Mouse (Mus musculus): ENCODE results near the gene Plcd3.

The Plcd3 gene

DNA sequence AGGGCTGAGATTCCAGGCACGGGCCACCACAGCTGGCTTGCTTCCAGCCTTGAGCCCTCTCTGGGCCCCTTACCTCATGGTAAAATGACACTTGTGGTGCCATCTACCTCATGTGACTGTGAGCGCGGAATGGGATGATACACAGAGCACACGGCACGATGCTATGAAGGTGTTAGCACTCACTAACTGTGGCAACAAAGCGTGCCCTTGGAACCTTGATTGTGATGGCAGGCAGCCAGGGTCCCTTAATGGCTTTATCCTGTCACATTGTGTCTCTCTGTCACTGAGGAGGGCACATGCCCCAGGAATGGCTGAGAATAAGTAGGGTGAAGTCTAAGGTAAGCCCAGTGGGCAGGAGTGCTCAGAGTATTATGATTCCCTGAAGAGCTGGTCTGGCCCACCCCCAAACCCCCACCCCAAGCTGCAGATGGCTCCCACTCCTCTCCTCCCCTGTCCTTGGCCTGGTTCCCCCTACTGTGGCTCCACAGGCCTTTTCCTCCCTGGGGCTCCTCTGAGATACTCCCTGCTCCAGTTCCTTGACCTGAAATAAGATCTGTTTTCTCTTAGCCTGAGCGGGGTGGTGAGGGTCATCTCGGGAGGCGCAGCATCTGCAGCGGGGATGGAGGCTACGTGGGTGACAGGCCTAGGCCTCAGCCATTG lies 2.8 kb downstream of the Plcd3 start:
- peak in 1 of 2 experiments; percentile 39 for DNase-seq (ENCODE audit: low spot score in 2 of 2)

DNA sequence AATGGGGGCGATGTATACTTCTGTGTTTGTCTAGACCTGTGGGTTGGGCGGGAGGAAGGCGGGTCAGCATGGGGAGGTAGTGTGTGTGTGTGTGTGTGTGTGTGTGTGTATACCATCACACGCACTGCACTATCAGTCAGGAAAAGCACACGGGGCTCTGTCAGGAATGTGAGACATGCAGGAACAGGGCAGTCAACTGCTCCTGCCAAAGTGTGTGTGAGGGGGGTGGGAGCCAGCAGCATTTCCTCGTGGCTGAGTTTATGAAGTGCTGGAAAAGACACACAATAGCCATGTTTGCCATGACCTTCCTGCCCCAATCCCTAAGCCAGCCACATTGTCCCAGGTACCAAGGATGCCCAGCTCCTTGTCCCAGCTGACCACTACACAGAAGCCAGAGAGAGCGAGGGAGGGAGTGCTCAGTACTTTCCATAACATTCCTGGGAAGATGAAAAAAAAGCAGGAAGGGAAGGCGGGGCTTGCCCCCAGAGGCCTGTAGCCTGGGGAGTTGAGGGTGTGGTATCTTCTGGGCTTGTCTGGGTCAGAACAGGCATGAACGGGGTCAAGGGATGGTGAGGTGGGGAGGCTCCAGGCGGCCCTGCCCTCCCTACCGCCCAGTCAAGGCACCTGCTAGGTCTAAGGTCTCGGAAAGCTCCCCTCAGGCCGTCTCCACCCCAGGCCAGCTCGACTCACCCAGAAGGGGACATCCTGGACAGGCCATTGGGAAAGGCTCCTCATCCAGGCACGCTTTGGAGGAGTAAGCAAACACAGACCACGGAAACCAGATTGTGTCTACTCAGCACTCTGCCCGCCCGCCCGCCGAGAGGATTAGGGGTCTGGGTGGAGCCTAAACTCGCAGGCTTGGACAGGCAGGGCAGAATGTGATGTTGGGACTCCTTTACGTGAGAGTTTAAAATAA lies 4.2 kb downstream of the Plcd3 start:
- DNase-seq (ENCODE audit: low spot score in 2 of 2) = no peak

DNA sequence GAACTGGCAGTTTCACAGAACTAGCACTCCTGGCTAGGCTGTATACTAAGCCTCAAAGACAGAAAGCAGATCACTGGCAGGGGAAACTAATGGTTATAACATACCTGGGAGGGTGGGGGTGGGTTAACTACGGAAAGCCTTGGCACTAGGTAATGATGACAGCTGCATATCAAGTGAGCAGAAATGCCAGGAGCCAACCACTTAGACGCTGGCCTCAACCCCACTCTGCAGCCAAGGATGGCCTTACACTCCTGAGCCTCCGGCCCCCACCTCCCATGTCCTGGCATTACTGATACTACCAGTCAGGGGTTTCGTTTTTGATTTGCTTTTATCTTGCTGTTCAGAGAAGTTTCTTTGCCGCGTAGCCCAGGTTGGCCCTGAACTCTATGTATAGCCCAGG lies 5.7 kb downstream of the Plcd3 start:
- DNase-seq (ENCODE audit: low spot score in 2 of 2) = no peak

DNA sequence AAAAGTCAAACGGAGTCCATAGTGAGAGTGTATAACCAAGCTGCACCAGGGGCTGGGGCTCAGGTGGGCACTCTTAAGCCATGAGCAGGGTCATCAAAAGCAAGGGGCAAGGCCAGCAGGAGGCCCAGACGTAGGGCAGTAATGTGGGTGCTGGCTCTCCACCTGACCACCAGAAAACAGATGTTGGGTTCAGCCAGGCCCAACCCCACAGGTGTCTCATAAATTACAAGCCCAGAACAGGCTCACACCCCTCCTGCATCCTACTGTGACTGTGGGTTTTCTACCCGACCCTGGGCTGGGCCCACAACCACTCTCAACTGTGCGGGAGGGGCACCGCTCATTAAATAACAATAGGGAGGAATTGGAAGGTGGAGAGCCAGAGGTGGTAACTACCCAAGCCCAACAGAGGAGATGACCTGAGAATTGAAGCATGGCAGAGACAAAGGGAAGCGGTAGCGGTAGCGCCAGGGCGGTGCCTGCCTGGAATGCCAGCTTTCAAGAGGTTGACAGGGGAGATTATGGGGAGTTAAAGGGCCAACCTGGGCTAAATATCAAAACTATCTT lies 6.3 kb downstream of the Plcd3 start:
- DNase-seq (ENCODE audit: low spot score in 2 of 2) = no peak

DNA sequence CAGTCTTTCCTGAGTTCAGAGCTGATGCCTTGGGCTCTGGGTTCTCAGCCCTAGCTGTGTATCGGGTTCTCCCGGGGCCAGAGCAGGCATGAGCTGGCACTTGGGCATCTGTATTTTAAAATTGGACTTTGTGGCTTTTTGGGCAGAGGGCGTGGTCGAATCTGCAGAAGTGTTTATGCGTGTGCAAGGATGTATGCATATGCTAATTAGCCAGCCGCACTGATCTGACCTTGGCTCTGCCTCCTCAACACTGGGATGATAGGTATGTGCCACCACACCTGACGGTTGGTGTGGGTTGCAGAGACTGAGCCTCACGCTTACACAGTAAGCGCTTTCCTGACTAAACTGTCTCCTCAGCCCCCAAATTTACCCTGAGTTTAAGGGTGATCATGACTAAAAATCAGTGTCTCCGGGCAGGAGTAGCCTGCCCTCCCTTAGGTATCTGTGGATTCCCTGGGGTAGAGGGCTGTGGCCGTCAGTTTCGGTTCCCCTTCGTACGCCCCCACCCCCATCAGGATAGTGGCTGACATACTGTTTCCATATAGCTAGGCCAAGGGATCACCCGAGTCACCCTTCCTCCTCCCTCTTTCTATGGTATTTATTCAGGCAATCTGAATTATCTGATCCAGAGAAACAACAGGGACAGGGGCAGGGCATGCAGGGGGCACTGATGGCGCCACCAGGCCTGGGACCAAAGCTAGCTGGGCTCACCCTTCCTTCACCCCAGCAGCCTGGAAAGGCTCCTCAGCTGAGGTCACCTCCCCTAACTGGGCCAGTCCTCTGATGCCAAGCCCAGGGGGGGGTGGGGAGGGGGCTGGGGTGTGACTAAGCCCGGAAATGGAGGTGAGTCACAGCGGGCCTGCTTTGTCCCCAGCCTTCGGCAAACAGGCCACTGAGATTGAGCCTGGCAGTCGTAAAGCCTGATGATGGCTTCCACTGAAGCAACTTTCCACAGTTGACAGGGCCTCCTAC lies 7.3 kb downstream of the Plcd3 start:
- no peak for DNase-seq (ENCODE audit: low spot score in 2 of 2)

DNA sequence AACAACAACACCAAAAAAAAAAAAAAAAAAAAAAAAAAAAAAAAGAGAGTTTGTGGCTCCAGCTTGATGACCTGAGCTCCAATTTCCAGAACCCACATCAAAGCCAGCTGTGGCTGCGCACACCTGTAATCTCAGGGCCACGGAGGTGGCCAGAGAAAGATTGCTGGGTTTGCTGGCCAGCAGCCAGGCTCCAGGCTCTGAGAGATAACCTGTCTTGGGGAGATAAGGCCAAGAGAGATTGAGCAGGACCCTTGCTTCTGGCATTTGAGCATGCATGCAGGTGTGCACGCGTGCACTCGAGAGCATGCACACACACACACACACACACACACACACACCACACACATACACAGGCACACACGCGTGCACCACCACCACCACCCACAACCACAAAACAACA lies 8.2 kb downstream of the Plcd3 start:
- no peak for DNase-seq (ENCODE audit: low spot score in 2 of 2)

DNA sequence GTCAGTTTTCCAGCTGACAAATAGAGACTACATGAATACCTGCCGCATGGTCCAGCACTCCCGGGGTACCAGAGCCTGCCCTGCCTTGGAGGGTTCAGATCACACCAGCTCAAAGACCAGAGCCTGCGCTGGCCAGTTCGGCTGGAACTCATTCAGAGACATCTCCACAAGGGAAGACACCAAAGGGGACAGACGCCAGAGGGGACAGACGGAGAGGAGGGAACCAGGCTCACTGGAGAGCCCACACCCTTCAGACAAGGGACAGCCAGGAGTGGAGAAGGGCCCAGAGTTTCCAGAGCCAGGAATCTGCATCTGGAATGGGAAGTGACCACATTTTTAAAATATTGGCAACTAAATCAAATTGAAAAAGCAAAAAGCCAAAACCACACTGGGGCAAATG lies 19.8 kb downstream of the Plcd3 start:
- no peak for DNase-seq (ENCODE audit: low spot score in 2 of 2)

DNA sequence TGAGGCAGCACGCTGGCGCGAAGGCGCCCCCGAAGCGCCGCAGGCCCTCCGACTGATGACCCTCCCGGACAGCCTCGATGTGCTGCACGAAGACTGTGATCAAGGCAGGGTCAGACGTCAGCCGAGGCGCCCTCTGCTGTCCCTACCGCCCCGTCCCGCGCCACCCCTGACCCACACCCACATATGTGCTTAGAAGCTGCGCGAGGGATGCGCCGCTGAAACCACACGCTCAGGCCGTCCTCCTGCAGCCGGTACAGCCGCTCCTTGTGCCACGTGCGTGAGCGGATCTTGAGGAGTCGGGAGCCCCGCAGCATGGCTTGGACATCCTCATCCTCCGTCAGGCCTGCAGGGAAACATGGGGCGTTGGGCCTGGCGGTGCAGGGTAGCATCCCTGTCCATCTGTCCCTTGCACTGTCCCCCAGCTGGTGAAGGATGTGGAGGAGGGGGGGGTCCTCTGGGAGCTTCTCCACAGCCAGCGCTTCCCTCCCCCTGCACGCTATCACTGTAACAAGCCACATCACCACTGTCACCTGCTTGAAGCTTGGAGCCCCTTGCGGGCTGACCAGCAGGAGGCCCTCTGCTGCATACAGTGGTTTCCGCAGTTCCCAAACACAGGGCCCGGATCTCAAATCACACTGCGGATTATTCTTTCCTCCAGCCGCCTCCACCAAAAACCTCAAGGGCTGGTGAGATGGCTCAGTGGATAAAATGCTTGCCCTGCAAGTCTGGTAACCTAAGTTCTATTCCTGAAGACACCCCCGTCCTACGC lies 21.0 kb downstream of the Plcd3 start:
- DNase-seq (ENCODE audit: low spot score in 2 of 2) = no peak

DNA sequence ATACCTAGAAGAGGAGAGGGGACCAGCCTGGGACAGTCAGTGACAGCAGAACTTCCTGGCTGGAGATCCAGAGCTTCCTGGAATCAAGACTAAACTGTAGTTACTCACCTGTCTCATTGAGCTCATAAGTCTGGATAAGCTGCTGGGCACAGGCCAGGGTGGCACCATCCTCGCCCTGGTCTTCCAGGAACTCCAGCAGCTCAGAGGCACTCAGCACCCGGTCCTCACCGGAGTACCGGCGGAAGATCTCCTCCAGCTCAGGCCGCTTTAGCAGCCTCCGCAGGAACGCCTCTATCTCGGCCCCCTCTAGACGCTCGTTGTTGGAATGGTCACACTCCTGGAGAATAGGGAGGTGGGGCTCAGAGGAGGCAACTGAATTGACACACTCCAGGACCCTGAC lies 23.3 kb downstream of the Plcd3 start:
- DNase-seq (ENCODE audit: low spot score in 2 of 2) = no peak

DNA sequence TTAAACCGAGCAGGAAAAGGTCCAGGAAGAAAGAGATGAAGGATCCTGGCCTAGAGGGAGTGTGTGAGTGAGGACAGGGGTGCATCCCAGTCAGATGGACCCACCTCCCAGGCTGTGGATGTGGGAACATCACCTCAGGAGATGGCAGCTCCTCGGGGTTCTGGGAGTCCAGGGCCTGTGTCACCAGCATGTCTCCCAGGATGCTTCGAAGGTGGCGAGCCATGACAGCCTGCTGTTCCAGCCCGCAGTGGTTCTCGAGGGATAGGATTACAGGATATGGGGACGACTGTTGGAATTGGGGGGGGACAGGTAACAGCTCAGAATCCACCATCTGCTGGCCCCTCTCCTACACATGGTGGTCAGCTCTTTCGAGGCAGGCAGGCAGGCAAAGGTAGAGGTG lies 24.9 kb downstream of the Plcd3 start:
- DNase-seq (ENCODE audit: low spot score in 2 of 2) = no peak

DNA sequence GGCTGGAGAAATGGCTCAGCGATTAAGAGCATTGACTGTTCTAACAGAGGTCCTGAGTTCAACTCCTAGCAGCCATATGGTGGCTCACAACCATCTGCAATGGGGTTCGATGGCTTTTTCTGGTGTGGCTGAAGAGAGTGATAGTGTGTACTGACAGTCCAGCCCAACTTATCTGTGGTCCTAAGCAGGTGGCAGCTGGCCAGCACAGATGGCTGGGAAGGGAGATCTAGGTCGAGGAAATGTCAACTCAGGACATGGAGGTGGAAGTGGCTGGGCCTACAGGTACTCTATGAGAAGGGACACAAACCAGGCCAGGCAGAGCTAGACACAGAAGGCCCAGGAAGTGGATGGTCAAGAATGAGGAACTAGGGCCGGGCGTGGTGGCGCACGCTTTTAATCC lies 25.4 kb downstream of the Plcd3 start:
- DNase-seq (ENCODE audit: low spot score in 2 of 2) = no peak

DNA sequence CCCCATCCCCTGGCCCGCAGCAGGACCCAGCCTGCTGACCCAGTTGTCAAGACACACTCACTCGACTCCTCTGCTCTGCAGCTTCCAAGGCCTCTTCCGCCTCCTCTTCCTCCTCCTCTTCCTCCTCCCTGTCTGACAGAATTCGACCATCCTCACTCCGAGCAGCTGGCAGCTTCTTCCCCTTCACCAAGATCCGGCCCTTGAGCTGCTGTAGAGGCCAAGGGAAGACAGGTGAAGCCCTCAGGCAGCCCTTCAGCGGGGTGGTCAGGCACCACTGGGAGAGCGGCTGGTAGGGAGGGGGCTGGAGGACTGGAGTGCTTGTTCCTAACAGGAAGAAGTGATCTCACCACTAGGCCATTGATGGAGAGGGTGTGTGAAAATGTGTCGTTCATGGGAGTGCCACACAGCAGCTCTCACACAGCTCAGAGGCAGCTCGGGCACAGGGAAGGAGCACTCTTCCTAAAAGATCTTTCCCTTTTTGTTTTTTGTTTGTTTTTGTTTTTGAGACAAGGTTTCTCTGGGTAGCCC lies 26.6 kb downstream of the Plcd3 start:
- no peak for DNase-seq (ENCODE audit: low spot score in 2 of 2)

DNA sequence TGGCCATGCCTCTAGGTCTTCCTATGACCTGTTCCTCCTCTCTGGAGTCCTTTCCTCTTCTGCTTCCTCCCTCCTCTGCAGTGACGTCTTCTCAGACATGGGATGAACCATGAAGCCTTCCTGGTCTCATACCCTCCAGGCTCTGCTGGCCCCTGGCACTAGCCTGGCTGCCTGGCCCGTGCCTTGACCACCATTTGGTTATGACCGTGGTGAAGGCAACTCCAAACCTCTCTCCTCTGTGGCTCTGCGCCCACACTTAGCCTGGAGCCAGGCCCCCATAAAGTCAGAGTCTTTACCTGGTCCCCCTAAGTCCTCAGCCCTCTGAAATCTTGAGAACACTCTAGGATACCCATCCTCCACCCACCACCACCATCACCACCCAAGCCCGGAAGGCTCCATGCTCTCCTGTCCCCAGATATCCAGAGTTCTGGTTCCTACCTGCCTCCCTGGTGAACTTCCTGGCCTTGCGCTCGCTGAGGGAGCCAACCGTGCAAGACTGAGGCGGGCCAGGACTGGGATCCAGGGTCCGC lies 27.3 kb downstream of the Plcd3 start:
- no peak for DNase-seq (ENCODE audit: low spot score in 2 of 2)

DNA sequence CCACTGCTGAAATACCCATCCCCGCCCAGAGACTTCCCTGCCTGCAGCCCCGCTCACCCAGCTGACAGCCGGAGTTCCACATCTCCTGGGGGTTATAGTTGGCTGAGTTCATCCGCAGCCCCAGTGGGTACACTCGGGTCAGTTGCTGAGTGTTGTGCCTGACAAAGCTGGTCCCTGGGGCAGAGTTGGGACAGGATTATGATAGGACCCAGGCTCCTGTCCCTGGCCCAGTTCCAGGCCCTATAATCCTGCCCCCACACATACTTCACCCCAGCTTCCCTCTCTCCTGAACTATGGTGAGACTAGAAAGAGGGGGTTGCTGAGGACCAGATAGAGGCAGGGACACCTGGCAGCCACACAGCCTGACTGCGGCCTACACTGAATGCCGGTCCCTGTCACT lies 27.8 kb downstream of the Plcd3 start:
- no peak for DNase-seq (ENCODE audit: low spot score in 2 of 2)

DNA sequence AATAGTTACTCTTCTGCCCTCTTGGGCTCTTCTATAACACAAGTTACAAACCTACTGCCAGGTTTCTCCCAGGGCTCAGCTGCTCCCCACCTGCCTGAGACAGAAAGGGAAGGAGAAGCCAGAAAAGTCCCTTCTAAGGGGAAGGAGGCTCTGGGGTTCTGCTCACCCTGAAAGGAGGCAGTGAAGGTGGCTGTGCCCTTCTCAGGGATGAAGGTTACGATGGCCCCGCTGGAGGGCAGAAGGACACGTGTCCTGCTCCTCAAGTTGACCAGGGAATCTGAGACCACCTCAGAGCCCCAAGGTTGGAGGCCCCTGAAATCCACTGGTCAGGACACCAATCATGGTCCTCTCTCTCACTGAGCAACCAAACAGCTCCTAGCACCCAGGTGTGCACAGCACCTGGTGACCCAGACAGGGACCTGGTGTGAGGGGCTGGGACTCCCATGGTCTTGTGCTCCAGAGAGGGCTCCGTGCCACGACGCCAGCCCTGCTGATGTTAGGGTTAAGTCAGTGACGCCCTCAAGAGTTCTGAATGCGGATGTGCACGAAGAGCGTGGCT lies 31.1 kb downstream of the Plcd3 start:
- no peak for DNase-seq (ENCODE audit: low spot score in 2 of 2)

DNA sequence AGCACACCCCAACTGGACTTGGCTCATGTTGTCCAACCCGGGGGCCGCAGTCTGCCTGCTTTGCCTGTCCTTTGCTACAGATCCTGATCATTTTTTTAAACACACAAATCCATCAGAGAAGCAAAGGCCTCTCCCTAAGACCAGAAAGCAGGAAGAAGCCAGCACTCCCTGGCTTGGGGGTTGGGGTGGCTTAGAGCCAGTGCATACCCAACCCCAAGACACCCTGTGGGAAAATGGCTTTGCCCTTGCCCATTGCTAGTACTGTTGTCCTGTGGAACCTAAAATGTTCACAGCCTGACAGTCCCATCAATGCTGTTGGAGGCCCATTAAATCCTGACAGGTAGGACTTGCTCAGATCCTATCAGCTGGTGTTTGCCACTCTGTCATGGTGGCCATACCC lies 31.7 kb downstream of the Plcd3 start:
- DNase-seq (ENCODE audit: low spot score in 2 of 2) = peak in 1 of 2 experiments; percentile 16

DNA sequence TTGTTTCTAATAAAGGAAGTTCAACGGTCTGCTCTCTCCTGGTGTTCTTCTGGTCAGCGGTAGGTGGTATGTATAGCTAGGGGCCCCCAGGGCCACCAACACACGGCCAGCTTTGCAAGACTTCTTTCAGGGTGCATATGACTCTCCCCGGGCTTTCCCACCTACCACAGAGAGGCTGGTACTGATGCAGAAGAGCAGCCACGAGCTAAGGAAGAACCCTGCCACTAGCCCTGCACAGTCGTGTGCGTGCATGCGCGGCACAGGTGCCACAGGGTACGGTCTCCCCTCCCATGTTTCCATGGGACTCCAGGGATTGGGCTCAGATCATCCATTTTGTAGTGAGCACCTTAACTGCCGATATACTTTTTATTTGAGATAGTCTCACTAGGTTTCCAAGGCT lies 32.6 kb downstream of the Plcd3 start:
- DNase-seq (ENCODE audit: low spot score in 2 of 2) = no peak

DNA sequence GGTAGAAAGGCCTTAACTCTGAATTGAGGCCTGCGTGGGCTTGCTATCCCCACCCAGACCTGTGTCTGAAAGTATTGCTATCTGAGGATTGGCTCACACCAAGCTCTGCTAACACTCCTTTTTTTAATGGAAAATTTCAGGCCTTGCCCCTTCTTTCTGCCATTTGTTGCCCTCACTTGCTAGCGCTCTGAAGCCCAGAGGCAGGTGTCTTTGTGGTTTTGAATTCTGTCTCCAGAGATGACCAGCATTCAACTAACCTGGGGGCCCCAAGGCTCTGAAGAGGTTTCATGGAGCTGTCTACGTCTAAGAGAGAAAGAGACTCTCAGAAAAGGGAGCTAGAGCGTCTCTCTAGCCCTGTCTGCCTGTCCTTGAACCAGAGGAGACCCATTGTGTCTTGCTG lies 33.2 kb downstream of the Plcd3 start:
- DNase-seq (ENCODE audit: low spot score in 2 of 2) = peak in 1 of 2 experiments; percentile 17

DNA sequence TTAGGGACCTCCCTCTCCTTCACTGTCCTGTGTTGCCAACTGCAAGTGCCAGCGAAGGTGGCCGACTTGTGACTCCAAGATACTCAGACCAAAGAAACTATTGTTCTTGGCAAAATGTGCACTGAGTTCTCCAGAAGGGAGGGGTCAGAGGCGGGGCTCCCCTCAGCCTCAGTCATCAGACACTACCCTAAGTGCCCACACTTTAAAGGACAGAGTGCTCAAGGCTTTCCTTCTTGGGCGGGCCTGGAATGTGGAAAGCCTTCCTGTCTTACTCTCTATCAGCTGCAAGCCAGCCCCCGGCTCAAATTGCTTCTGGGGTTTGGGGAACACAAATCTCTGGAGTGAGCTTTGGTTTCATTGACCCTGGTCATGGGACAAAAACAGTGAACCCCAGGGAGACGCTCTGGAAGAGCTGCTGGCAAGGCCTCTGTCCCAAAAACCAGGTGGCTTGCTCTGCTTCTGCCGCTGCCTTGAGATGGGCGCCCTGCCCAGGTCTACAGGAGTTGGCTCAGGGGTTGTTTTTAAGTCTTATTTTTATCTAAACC lies 33.9 kb downstream of the Plcd3 start:
- no peak for DNase-seq (ENCODE audit: low spot score in 2 of 2)

DNA sequence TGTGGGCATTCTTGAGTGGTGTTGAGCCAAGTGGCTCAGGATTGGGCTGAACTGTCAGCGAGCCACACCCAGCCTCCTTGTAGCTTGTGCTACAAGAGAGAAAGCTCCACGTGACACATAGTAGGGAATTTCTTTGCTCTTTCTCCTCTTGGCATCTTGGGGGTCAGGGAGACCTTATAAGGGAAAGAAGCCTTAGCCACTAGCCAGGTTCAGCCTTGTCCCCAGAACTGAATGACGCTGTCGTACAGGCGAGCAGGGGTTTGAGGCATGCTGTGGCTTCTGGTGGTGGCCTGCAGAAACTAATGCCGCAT lies 34.5 kb downstream of the Plcd3 start:
- no peak for DNase-seq (ENCODE audit: low spot score in 2 of 2)

Measured in right cerebral cortex, postnatal 10 days (tissue).